Mouse (Mus musculus): ENCODE data around the gene Lamb3. TPM values are rescaled to one million over a fixed set of nuclear protein-coding genes. Genes with fewer than 3 reads are reported as not detected.
"Not testable (repeated sequence)": the region's sequence is repeated elsewhere in the genome, so short reads cannot be mapped to it uniquely, and the experiment has no call there.

The Lamb3 gene
- polyA plus RNA-seq, 1 experiment = 0.82 TPM

DNA sequence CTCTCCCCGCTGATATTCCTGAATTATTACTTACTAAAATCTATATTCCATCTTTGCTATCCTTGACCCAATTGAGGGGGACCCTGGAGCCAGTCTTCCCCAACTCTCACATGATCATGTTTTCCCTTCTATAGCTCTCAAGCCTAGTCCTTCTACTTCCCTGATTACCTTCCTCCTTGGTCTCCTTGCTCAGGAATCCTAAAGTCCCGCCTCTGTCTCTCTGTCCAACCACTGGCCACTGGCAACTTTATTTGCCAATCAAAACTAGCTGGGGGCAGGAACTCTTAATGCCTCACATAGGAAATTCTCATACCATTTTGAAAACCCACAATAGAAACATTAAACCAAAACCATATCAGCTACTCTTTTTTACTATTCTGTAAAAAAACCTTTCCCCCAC is 73.8 kb downstream of the Lamb3 start:
- WGBS = 68% methylated on average over 2 of the region's 2 CpGs
- Histone ChIP-seq H3K27ac (ENCODE audit: control insufficient read depth, insufficient read depth, low read depth, low read length, poor library complexity) (no peak overlapping the region), H3K4me1 (ENCODE audit: control insufficient read depth, insufficient read depth, low read length) (peaks cover 7% of the 10 kb centered on the region), H3K4me3 (replicated peaks; ENCODE audit: control insufficient read depth, low read depth, low read length) (no peak overlapping the region)
- TF ChIP-seq POLR2A (IDR thresholded peaks at IDR 0.05; ENCODE audit: borderline replicate concordance, control insufficient read depth, low read depth, low read length) (no peak), CTCF (IDR thresholded peaks at IDR 0.05; ENCODE audit: control insufficient read depth, insufficient read depth, low read length) (no peak)

GRCm38 (mm10) chr1:193284228-193284779 is 76.8 kb downstream of the Lamb3 start:
- no peak for TF ChIP-seq POLR2A (IDR thresholded peaks at IDR 0.05; ENCODE audit: borderline replicate concordance, control insufficient read depth, low read depth, low read length)
- TF ChIP-seq CTCF (IDR thresholded peaks at IDR 0.05; ENCODE audit: control insufficient read depth, insufficient read depth, low read length) = no peak
- Histone ChIP-seq H3K27ac (ENCODE audit: control insufficient read depth, insufficient read depth, low read depth, low read length, poor library complexity) (no peak overlapping the region), H3K4me1 (ENCODE audit: control insufficient read depth, insufficient read depth, low read length) (peaks cover 3% of the 10 kb centered on the region), H3K4me3 (replicated peaks; ENCODE audit: control insufficient read depth, low read depth, low read length) (no peak overlapping the region)
- WGBS = 74% methylated on average over 7 of the region's 7 CpGs

- 37% methylated on average over 3 of the region's 3 CpGs for WGBS
- H3K27ac ChIP-seq (ENCODE audit: control insufficient read depth, insufficient read depth, low read depth, low read length, poor library complexity); H3K4me1 ChIP-seq (ENCODE audit: control insufficient read depth, insufficient read depth, low read length); H3K4me3 ChIP-seq (replicated peaks; ENCODE audit: control insufficient read depth, low read depth, low read length): not testable (repeated sequence)
Observed at GRCm38 (mm10) chr1:193285766-193286325, 78.3 kb downstream of the Lamb3 start.

- TF ChIP-seq POLR2A (IDR thresholded peaks at IDR 0.05; ENCODE audit: borderline replicate concordance, control insufficient read depth, low read depth, low read length) (no peak), CTCF (IDR thresholded peaks at IDR 0.05; ENCODE audit: control insufficient read depth, insufficient read depth, low read length) (no peak)
- Histone ChIP-seq H3K27ac (ENCODE audit: control insufficient read depth, insufficient read depth, low read depth, low read length, poor library complexity) (no peak overlapping the region), H3K4me3 (replicated peaks; ENCODE audit: control insufficient read depth, low read depth, low read length) (no peak overlapping the region), H3K4me1 (ENCODE audit: control insufficient read depth, insufficient read depth, low read length) (no peaks in the 10 kb centered on the region; the same call in 1 of the 2 replicates)
- WGBS = 78% methylated on average over 2 of the region's 2 CpGs
Observed at GRCm38 (mm10) chr1:193287578-193287977, 80.1 kb downstream of the Lamb3 start.

DNA sequence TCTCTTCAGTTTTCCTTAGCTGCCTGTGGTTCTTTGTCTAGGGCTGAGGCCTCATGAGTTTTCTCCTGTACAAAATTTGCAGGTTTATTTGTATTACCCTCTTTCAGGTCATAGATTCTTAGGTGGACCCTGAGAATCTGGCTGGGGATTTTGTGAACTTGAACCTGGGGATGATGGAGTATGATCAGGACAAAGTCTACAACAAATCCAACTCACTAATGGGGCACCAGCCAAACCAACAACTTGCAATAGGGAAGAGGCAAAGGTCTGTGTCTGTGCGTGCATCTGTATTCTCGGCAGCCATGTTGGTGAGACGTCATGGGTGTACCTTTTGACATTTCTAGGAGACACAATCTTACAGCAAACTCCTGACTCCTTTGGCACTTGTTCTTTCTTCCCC is 81.6 kb downstream of the Lamb3 start:
- Histone ChIP-seq H3K4me3 (replicated peaks; ENCODE audit: control insufficient read depth, low read depth, low read length) (no peak overlapping the region), H3K4me1 (ENCODE audit: control insufficient read depth, insufficient read depth, low read length) (no peaks in the 10 kb centered on the region; the same call in none of the 2 replicates), H3K27ac (ENCODE audit: control insufficient read depth, insufficient read depth, low read depth, low read length, poor library complexity) (no peak overlapping the region)
- WGBS = 89% methylated on average over 3 of the region's 3 CpGs
- TF ChIP-seq POLR2A (IDR thresholded peaks at IDR 0.05; ENCODE audit: borderline replicate concordance, control insufficient read depth, low read depth, low read length) (no peak), CTCF (IDR thresholded peaks at IDR 0.05; ENCODE audit: control insufficient read depth, insufficient read depth, low read length) (no peak)

GRCm38 (mm10) chr1:193289914-193290313 is 82.4 kb downstream of the Lamb3 start:
- no peak overlapping the region for H3K27ac ChIP-seq (ENCODE audit: control insufficient read depth, insufficient read depth, low read depth, low read length, poor library complexity)
- H3K4me1 ChIP-seq (ENCODE audit: control insufficient read depth, insufficient read depth, low read length) = no peaks in the 10 kb centered on the region; the same call in none of the 2 replicates
- no peak overlapping the region for H3K4me3 ChIP-seq (replicated peaks; ENCODE audit: control insufficient read depth, low read depth, low read length)
- whole genome bisulfite sequencing = 85% methylated on average over 5 of the region's 5 CpGs
- TF ChIP-seq POLR2A (IDR thresholded peaks at IDR 0.05; ENCODE audit: borderline replicate concordance, control insufficient read depth, low read depth, low read length) (no peak), CTCF (IDR thresholded peaks at IDR 0.05; ENCODE audit: control insufficient read depth, insufficient read depth, low read length) (no peak)

DNA sequence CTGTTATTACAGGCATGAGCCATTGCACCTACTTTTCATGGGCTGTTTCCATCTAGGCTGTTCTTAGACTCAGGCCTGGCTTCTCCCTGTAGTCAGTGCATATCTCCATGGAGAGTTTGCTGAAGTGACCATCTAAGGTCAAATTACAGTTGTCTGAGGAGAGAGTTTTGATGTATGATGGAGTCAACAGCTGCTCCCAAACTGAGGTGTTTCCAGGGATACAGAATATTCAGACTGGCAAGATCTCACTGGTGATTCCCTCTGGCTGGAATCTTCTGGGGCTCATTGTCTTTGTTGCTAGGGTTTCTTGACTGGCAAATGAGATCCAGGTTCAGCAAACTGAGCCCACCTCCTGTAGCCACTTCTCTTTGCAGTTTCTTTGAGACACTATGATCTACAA is 83.2 kb downstream of the Lamb3 start:
- TF ChIP-seq CTCF (IDR thresholded peaks at IDR 0.05; ENCODE audit: control insufficient read depth, insufficient read depth, low read length) (no peak), POLR2A (IDR thresholded peaks at IDR 0.05; ENCODE audit: borderline replicate concordance, control insufficient read depth, low read depth, low read length) (no peak)
- Histone ChIP-seq H3K27ac (ENCODE audit: control insufficient read depth, insufficient read depth, low read depth, low read length, poor library complexity) (no peak overlapping the region), H3K4me1 (ENCODE audit: control insufficient read depth, insufficient read depth, low read length) (no peaks in the 10 kb centered on the region; the same call in none of the 2 replicates), H3K4me3 (replicated peaks; ENCODE audit: control insufficient read depth, low read depth, low read length) (no peak overlapping the region)

GRCm38 (mm10) chr1:193293039-193293438 is 85.5 kb downstream of the Lamb3 start:
- H3K4me1 ChIP-seq (ENCODE audit: control insufficient read depth, insufficient read depth, low read length) = no peaks in the 10 kb centered on the region; the same call in none of the 2 replicates
- no peak overlapping the region for H3K27ac ChIP-seq (ENCODE audit: control insufficient read depth, insufficient read depth, low read depth, low read length, poor library complexity)
- TF ChIP-seq CTCF (IDR thresholded peaks at IDR 0.05; ENCODE audit: control insufficient read depth, insufficient read depth, low read length) = no peak
- TF ChIP-seq POLR2A (IDR thresholded peaks at IDR 0.05; ENCODE audit: borderline replicate concordance, control insufficient read depth, low read depth, low read length) = no peak
- 21% methylated on average over 2 of the region's 2 CpGs for WGBS
- no peak overlapping the region for H3K4me3 ChIP-seq (replicated peaks; ENCODE audit: control insufficient read depth, low read depth, low read length)

DNA sequence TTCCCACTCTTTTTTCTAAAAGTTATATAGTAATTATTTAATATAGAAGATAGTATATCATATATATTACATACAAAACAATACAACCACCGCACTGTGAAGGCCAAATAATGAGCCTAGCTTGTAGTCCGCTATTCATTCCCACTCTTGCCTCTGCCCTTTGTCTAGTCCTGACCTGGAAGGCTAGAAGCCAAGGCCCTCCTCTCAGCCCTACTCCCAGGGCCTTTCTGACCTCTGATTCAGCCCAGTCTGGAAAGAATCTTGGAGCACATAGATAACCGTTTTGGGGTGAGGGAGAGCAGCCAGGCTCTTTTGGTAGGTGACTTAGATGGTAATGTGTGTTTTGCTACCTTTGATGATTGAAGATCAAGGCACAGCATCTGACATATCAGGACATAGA is 86.4 kb downstream of the Lamb3 start:
- Histone ChIP-seq H3K4me1 (ENCODE audit: control insufficient read depth, insufficient read depth, low read length) (no peaks in the 10 kb centered on the region; the same call in 1 of the 2 replicates), H3K27ac (ENCODE audit: control insufficient read depth, insufficient read depth, low read depth, low read length, poor library complexity) (no peak overlapping the region), H3K4me3 (replicated peaks; ENCODE audit: control insufficient read depth, low read depth, low read length) (no peak overlapping the region)
- 82% methylated on average over 3 of the region's 3 CpGs for WGBS
- TF ChIP-seq CTCF (IDR thresholded peaks at IDR 0.05; ENCODE audit: control insufficient read depth, insufficient read depth, low read length) (no peak), POLR2A (IDR thresholded peaks at IDR 0.05; ENCODE audit: borderline replicate concordance, control insufficient read depth, low read depth, low read length) (no peak)
